Mouse (Mus musculus) adipose tissue, adult 10 weeks (tissue): ENCODE measurements around the gene Mlh3. TPM values are rescaled to one million over a fixed set of nuclear protein-coding genes. Genes with fewer than 3 reads are reported as not detected.

Experiments
- polyA plus RNA-seq: library from polyadenylated mRNA; stranded (reverse); fragments of 350-450 nt; fragmentation: Illumina TruSeq; extraction: RNeasy Lipid Tissue Mini Kit (QIAGEN cat#74804); gene quantifications from one replicate; pipeline ENCODE4 v1.2.3, GENCODE M21; 2014; ENCODE audit warnings: low read depth, low replicate concordance

Mlh3 gene
- 16.3 TPM for polyA plus RNA-seq

DNA sequence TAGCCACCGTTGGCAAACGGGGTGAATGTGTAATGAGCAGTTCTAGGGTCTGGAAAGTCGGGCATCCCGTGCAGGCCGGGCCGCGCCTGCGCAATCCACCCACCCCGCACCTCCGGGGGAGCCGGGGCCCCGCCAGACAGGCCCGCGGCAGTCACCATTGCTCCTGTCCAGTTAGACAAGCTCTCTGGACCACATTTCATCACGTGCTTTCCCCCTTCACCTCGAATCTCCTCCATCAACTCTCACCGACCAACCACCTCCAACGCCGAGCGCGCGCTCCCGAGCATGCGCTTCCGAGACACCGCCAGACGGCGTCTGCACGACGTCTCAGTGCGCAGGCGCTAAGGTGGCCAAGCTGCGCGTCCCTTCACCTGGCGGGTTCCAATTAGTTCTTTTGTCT is at the start of gene Mlh3:
TSS of gene Mlh3 (minus strand) at position 281 of the 400 bp plus-strand sequence.

DNA sequence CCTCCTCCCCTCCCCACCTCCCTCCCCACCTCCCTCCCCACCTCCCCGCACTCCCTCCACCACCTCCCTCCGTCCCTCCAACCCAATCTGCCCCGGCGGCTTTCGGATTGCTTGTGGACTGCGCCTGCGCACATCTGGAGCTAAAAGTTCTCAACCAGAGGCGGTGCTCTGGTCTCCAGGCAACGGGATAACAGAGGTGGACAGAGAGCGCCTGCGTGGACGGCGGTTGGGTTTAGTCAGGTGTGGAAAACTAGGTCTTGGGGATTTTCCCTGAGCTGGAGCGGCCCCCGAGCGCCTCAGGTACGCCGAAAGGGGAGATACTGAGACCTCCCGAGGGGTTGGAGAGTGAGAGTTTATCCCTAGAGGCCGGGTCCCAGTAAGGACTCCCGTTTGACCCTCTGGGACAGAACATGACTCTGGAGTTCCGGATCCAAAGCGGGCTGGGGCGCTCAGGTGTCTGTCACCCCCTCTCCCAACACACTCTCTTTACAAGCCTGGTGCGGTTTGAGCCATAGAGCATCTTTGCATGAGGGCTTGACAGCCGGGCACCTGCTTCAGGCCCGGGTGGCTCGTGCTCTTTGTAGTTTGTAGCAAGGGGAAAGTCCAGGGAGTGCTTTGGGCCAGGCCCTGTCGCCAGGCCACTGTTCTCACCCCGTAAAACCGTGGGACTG is 18.2 kb upstream of the Mlh3 start, which contains the start of gene Zc2hc1c:
TSS of gene Zc2hc1c (plus strand) at position 106 of the 671 bp plus-strand sequence.

DNA sequence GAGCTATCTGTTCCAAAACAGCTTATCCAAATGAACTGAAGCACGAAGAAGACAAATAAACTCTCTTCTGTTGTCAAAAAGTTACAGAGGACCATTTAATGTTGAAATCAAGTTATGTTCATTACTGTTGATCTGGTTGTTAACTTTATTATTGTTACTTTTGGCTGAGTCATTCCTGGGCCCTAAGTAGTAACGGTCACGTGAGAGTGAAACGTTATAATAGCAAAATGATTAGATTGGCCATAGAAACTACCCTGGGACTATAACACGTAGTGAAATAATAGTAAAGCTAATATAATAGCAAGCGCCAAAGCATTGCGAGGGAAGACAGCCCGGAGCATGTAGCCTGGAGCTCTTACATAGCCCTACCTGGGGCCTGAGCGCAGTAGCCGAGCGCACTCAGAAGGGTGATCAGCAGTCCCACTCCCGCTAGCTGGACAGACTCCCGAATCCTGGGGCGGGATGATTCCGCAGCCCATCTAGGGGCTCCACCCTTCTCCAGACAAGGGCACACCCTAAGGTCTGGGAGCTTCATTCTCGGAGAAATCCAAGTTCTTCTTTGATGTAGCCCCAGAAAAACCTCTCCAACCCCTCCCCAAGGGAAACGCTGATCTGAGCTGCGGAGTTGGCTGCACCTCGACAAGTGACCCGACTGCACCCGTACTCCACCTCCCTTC is 17.5 kb upstream of the Mlh3 start, which contains the start of gene Acyp1:
TSS of gene Acyp1 (minus strand) at position 630 of the 677 bp plus-strand sequence.

DNA sequence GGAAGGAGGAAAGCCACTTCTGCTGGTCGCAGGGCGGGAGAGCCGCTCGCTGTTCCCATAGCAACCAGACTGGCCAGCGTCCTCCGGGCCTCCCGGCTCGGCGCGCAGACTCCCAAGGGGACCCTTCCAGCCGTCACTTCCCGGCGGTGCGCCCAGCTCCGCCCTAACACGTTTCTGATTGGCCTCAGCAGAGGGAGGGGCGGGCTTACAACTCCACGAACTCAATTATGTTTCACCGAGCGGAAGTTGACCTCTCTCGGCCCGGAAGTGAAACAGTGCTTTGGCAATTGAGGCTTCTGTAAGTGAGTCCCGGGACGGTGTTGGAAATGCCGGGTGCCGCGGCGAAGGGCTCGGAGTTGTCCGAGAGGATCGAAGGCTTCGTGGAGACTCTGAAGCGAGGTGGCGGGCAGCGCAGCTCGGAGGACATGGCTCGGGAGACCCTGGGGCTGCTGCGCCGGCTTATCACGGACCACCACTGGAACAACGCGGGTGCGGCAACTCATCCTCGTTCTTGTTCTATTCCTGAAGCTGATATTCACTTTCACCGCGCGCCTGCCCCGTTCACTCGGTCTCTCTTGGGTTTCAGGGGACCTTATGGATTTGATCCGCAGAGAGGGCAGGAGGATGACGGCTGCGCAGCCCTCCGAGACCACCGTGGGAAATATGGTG is 51.0 kb downstream of the Mlh3 start, which contains the start of gene Eif2b2:
TSS of gene Eif2b2 (plus strand) at position 246 of the 669 bp plus-strand sequence.

Other genes with a start within 250 kb of the Mlh3 start
- gene Prox2, start 159.8 kb downstream of the Mlh3 start, polyA plus RNA-seq = 5.4 TPM
- gene Dlst, start 159.8 kb downstream of the Mlh3 start, polyA plus RNA-seq = 122 TPM
- gene Rps6kl1, start 119.3 kb downstream of the Mlh3 start, polyA plus RNA-seq = 0.73 TPM
- gene Pgf, start 92.8 kb downstream of the Mlh3 start, polyA plus RNA-seq = 45.3 TPM
- gene Eif2b2, start 51.1 kb downstream of the Mlh3 start, polyA plus RNA-seq = 69.9 TPM
- 51.4 TPM for gene Acyp1, start 17.8 kb upstream of the Mlh3 start, polyA plus RNA-seq
- gene Zc2hc1c, start 18.0 kb upstream of the Mlh3 start, polyA plus RNA-seq = 7.3 TPM
- 45.5 TPM for gene Nek9, start 68.8 kb upstream of the Mlh3 start, polyA plus RNA-seq
- gene Tmed10, start 104.2 kb upstream of the Mlh3 start, polyA plus RNA-seq = 381 TPM
- 67.4 TPM for gene Fos, start 203.3 kb upstream of the Mlh3 start, polyA plus RNA-seq